Mouse (Mus musculus) liver, adult (tissue): Measurements from ENCODE around the gene Them7.

Source experiments
- GATA4 ChIP-seq: IDR thresholded peaks from 2 replicates; pipeline ENCODE4 v1.6.1; 2014; ENCODE audit warnings: mild to moderate bottlenecking, low read length; ENCODE audit not compliant: insufficient replicate concordance

Gene Them7

GRCm38 (mm10) chr2:105256427-105257071 is 32.4 kb downstream of the Them7 start:
- no peak for TF ChIP-seq GATA4

- no peak for TF ChIP-seq GATA4
Observed at GRCm38 (mm10) chr2:105257376-105257775, 33.3 kb downstream of the Them7 start.

- TF ChIP-seq GATA4 = no peak
Observed at GRCm38 (mm10) chr2:105261335-105261734, 37.2 kb downstream of the Them7 start.

GRCm38 (mm10) chr2:105263219-105263618 is 39.1 kb downstream of the Them7 start:
- no peak for TF ChIP-seq GATA4

GRCm38 (mm10) chr2:105282407-105283077 is 58.4 kb downstream of the Them7 start:
- no peak for TF ChIP-seq GATA4

GRCm38 (mm10) chr2:105283811-105284210 is 59.7 kb downstream of the Them7 start:
- TF ChIP-seq GATA4 = no peak

- TF ChIP-seq GATA4 = no peak
Observed at GRCm38 (mm10) chr2:105284855-105285254, 60.7 kb downstream of the Them7 start.

- TF ChIP-seq GATA4 = no peak
Observed at GRCm38 (mm10) chr2:105295823-105296222, 71.7 kb downstream of the Them7 start.

GRCm38 (mm10) chr2:105298888-105299287 is 74.8 kb downstream of the Them7 start:
- TF ChIP-seq GATA4 = no peak

- no peak for TF ChIP-seq GATA4
Observed at GRCm38 (mm10) chr2:105301082-105301481, 77.0 kb downstream of the Them7 start.

GRCm38 (mm10) chr2:105301531-105301930 is 77.4 kb downstream of the Them7 start:
- TF ChIP-seq GATA4 = no peak

GRCm38 (mm10) chr2:105303962-105304514 is 79.9 kb downstream of the Them7 start:
- TF ChIP-seq GATA4 = no peak

- no peak for TF ChIP-seq GATA4
Observed at GRCm38 (mm10) chr2:105305876-105306275, 81.8 kb downstream of the Them7 start.

GRCm38 (mm10) chr2:105311414-105311813 is 87.3 kb downstream of the Them7 start:
- no peak for TF ChIP-seq GATA4

GRCm38 (mm10) chr2:105311991-105312390 is 87.9 kb downstream of the Them7 start:
- TF ChIP-seq GATA4 = no peak

GRCm38 (mm10) chr2:105313077-105313476 is 89.0 kb downstream of the Them7 start:
- TF ChIP-seq GATA4 = no peak
